Mouse (Mus musculus) layer of hippocampus, adult 9-11 months (tissue): ENCODE data around the gene Vav3.
A peak's percentile ranks its signal among the peaks of the same experiment; 100 is the strongest.

Experiments
- DNase-seq: peaks from one replicate; pipeline ENCODE4 v3.0.0; 2022

Gene Vav3

DNA sequence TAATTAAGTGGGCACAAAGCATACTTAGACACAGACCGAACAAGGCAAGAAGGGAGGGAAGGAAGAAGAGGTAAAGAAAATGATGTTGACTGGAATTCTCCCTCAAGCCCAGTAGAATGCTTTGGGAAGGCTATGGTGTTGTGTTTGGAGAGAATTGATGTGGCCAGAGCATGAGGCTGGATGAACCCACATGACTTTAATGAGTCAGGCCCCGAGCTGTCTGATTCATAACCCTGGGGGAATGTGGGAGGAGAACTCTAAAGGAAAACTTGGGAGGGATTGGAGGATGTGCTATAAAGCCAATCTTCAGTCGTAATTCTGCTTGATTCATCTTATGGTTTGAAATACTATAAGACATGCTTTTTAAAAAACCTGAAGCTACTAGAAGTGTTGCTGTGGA, 175.0 kb downstream of the Vav3 start:
- no peak for DNase-seq

- DNase-seq: no peak
Observed at GRCm38 (mm10) chr3:109516372-109516771, 175.9 kb downstream of the Vav3 start.

- DNase-seq: no peak
Observed at GRCm38 (mm10) chr3:109522115-109522514, 181.7 kb downstream of the Vav3 start.

DNA sequence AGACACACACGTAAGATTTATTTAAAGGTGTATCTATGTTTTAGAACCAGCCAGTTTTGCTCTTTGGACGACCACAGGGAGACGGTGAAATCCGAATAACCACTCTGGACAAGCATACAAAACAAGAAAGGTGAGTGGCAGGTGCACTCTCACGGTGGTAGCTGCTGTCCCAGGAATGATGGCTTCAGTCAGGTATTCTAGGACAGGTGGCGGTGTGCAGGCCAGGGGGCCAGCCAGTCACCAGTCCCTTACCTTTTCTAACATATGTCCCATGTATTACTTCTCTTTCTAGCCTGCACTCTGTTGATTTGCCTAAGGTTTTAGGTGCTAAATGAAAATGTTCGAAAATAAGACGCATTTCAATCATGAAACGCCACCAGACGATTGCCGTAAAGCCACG, 185.4 kb downstream of the Vav3 start:
- DNase-seq: no peak

DNA sequence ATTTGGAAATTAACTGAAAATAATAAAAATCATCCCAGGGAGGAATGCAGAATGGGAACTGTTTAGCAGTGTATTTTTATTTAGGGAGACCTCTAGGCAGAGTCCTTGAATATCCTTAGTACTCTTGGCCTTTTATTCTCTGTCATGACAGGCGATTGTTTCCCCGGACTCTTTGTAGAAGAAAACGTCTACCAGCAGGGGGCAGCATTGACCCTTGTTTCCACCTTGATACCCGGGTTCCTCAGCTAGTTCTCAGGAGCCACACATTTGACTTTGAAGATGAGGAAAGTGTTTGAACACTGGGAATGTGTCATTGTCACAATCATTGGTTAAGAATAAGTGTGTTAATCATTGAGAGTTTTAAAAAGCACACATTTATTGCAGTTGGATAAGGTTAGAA, 185.8 kb downstream of the Vav3 start:
- DNase-seq: peak; percentile 59

GRCm38 (mm10) chr3:109526651-109527050, 186.2 kb downstream of the Vav3 start:
- no peak for DNase-seq

GRCm38 (mm10) chr3:109528688-109529087, 188.2 kb downstream of the Vav3 start:
- no peak for DNase-seq

DNA sequence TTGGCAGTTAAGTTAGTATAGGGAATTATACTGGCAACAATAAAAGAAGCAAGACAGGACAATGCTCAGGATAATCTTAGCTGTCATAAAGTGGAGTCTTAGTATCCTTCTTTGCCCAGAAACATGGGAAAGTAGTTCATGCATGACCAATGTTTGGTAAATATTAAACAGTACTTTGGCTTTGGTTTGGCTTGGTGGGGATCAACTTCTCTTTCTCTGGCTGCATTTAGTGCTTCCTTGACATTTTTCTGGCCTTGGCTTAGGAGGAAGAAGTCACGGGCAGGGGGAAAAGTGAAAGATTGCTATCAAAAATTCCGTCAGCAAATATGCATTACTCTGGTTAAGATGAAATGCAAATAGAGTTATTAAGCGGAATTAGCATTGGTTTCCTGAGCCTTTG, 197.2 kb downstream of the Vav3 start:
- no peak for DNase-seq

DNA sequence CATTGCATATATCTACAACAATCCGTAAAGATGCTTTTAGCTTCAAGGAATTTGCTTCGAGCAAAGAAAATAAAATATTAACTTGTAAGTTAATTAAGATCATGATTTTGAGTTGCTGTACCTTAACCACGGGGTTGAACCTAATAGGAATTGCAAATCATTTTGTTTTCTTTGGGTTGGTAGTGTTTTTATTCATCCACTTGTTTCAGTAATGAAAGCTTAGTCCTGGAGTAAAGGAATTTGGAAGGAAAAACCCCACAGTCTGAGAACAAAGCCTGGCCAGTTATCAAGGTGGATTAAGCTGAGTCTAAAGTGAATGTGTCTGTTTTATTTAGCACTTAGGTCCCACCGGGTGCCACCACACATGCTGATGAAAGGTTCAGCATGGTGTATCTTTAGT, 199.6 kb downstream of the Vav3 start:
- no peak for DNase-seq

- no peak for DNase-seq
Observed at GRCm38 (mm10) chr3:109544476-109545221, 204.2 kb downstream of the Vav3 start.

GRCm38 (mm10) chr3:109557329-109557728, 216.9 kb downstream of the Vav3 start:
- DNase-seq: no peak

GRCm38 (mm10) chr3:109561295-109561694, 220.8 kb downstream of the Vav3 start:
- DNase-seq: no peak

- DNase-seq: no peak
Observed at GRCm38 (mm10) chr3:109561776-109562175, 221.3 kb downstream of the Vav3 start.

- DNase-seq: no peak
Observed at GRCm38 (mm10) chr3:109562268-109562667, 221.8 kb downstream of the Vav3 start.

- DNase-seq: no peak
Observed at GRCm38 (mm10) chr3:109564443-109564842, 224.0 kb downstream of the Vav3 start.

GRCm38 (mm10) chr3:109568542-109569265, 228.3 kb downstream of the Vav3 start:
- DNase-seq: no peak

DNA sequence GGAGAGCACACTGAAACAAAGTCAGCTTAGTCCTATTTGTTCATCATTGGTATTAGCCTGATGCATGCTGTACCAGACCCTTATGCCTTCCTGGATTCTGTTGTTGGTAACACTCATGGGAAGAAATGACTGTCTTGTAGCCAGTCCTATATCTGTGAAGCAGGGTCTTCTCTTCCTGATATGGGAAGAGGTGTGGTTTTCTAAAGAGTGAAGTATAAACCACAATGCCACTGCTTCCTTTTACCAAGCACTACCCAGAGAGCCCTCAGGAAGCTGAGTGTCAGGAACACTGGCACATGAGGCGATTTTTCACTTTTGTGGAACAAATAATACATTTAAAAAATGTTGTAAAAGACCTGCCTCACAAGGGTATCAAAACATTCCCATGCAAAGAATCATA, 231.0 kb downstream of the Vav3 start:
- DNase-seq: no peak

DNA sequence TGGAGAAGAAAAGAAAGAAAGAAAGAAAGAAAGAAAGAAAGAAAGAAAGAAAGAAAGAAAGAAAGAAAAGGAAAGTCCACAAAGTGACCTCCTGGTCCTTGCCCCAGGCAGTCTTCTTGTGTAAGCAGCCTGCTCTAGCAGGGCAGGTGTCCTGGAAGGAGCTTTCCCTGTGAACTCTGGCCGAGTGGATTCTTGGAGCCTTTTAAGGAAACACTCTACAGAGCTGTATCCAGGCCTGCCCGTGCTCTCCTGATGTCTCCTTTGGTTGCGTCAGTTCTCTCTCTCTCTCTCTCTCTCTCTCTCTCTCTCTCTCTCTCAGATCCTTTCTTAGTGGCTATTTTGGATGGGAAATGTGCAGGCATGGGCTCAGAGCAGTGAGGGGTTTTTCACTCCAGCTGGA, 232.4 kb downstream of the Vav3 start:
- no peak for DNase-seq

DNA sequence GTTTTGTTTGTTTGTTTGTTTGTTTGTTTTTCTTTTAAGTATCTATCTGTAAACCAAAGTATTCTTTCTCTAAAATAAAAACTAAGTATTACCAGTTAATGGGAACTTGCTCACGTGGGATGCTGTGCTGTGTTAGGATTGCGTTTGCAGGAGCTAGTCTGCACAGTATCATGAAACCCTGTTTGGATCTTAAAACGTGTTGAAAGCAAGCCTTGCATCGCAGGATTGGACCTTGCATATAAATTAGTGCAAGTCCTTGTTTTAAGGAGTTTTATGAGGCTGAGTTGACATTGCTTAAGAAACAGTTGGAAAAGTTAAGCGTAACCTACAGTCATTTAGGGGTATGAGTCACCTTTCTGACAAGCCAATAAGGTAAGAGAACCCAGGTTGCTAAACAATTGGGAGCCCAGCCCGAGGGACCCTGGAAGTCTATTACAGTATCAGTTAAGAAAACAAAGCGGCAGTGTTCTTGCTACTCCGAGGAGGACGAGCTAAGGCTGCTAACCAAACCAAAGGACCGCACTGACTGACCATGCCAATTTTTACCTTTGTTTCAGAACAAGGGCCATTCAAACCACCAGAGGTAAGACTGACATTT, 233.2 kb downstream of the Vav3 start:
- no peak for DNase-seq

DNA sequence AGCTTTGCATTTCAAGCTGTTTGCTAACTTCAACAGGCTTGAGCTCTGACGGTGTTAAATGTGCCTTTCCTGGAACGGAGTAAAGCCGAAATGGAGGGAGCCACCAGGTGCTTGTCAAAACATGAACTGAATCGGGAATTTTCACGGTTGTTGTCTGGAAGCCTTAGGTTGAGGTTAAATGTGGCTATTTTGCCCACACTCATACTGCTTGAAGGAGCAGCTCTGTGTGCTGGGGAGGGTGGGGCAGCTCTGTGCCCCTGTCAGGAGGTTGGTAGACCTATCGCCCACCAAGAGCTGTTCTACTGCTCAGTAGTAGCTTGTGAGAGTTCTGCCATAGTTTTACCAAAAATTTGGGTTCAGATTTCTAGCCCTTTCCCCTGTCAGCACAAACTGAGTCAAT, 233.7 kb downstream of the Vav3 start:
- DNase-seq: no peak

DNA sequence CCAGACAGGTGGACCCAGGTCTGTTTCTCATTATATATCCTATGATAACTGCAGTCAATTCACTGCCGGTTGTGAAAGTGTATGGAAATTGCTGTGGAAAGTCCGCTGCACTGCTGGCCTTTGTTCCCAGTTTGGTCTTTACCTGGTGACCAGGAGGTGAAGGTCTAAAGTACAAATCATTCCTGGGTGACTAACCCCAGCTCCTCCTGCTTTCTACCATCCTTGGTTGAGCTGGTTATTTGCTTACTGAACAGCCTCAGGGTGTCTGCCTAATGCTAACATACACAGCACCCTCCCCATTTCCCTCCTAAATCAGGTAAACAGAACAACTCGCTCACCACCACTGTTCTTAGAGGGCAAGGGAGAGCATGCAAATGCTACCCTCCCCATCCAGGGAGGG, 237.9 kb downstream of the Vav3 start:
- DNase-seq: no peak

DNA sequence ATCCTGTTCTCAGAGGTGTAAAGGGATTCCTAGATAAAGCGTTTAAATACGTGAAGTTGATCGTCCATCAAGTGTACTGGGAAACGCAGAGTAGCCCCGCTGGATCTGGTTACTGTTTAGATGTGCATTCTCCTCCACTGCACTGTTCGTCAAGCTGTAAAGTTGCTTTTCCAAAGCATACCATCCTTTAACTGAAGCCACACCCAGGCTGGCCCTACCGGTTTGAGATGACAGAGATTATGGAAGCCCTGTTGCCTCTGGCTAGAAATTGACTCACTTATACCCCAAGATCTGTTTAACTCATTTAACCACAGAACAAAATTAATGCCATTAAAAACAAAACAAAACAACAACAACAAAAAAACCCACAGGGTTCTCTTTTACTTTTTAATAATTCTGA, 238.5 kb downstream of the Vav3 start:
- DNase-seq: no peak

- no peak for DNase-seq
Observed at GRCm38 (mm10) chr3:109585946-109586345, 245.5 kb downstream of the Vav3 start.

DNA sequence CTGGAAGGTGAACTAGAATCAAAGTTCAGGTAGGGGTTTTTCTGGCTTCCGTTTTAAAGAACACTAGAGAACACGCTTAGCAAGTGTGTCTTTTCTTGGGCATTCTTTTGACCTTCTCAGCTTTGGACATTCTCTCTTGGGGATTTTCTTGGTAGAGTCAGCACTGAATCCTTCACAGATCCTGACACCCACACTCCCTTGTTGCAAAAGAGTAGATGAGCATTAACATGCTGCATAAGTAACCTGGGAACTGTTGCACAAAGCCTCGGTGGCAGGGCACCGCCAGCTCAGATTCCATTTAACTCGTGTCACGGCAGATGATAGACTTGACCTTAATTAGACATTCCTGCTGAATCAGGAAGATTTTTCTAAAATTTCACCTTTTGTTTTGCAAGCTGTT, 252.5 kb downstream of the Vav3 start:
- no peak for DNase-seq
